Mouse (Mus musculus) ES-E14 (cell line): ENCODE results near the gene Etv5. TPM values are rescaled to one million over a fixed set of nuclear protein-coding genes. Genes with fewer than 3 reads are reported as not detected.

Experiments
- DNase-seq: peaks from one replicate; pipeline ENCODE4 v3.0.0-alpha.2; 2013; ENCODE audit warnings: low read depth, low spot score
- H3K27ac ChIP-seq: 2 replicates; pipeline ENCODE4 v1.5.1; 2012; ENCODE audit warnings: low read depth, mild to moderate bottlenecking, low read length, moderate library complexity, mixed read lengths; ENCODE audit not compliant: poor library complexity, insufficient read depth, severe bottlenecking
- H3K36me3 ChIP-seq: 2 replicates; pipeline ENCODE4 v1.6.1; 2012; ENCODE audit warnings: mild to moderate bottlenecking, low read length, moderate library complexity, mixed read lengths; ENCODE audit not compliant: control insufficient read depth, poor library complexity, insufficient read depth, severe bottlenecking
- H3K4me1 ChIP-seq, 2 experiments: fragments of 150-350 bp in 1 of 2; sonication (generic) in 1 of 2; 2 replicates each; pipeline ENCODE4 v1.6.1; 2012; ENCODE audit warnings: low read length in 2 of 2, mild to moderate bottlenecking in 1 of 2, mixed read lengths in 1 of 2; ENCODE audit not compliant: control insufficient read depth in 2 of 2, insufficient read depth in 2 of 2, poor library complexity in 1 of 2
- H3K4me3 ChIP-seq, 2 experiments: fragments of 150-350 bp in 1 of 2; sonication (generic) in 1 of 2; 2 replicates each; pipeline ENCODE4 v1.5.1; 2012; ENCODE audit warnings: low read length in 2 of 2, low read depth in 1 of 2, mild to moderate bottlenecking in 1 of 2, mixed read lengths in 1 of 2; ENCODE audit not compliant: insufficient read depth in 1 of 2, poor library complexity in 1 of 2, severe bottlenecking in 1 of 2
- H3K9ac ChIP-seq: 2 replicates; pipeline ENCODE4 v1.6.1; 2012; ENCODE audit warnings: low read depth, mild to moderate bottlenecking, low read length, mixed read lengths; ENCODE audit not compliant: poor library complexity, insufficient read depth, severe bottlenecking
- H3K9me3 ChIP-seq: fragments of 150-350 bp; sonication (generic); 2 replicates; pipeline ENCODE4 v1.6.1; 2012; ENCODE audit warnings: low read depth, mild to moderate bottlenecking, low read length; ENCODE audit not compliant: control insufficient read depth, insufficient read depth
- CHD2 ChIP-seq: IDR thresholded peaks from 2 replicates; pipeline ENCODE4 v1.6.1; 2014; ENCODE audit warnings: mild to moderate bottlenecking, low read depth, low read length, inconsistent platforms
- HCFC1 ChIP-seq: IDR thresholded peaks from 2 replicates; pipeline ENCODE4 v1.6.1; 2012; ENCODE audit warnings: low read length, inconsistent platforms, borderline replicate concordance; ENCODE audit not compliant: insufficient read depth
- MAFK ChIP-seq: IDR thresholded peaks from 2 replicates; pipeline ENCODE4 v1.6.1; 2014; ENCODE audit warnings: mild to moderate bottlenecking, low read depth, low read length, inconsistent platforms; ENCODE audit not compliant: insufficient read depth
- ZC3H11A ChIP-seq: IDR thresholded peaks from 2 replicates; pipeline ENCODE4 v1.6.1; 2012; ENCODE audit warnings: low read depth, mild to moderate bottlenecking, inconsistent platforms, low read length, borderline replicate concordance
- ZNF384 ChIP-seq: IDR thresholded peaks from 2 replicates; pipeline ENCODE4 v1.6.1; 2012; ENCODE audit warnings: low read depth, low read length, inconsistent platforms
- in situ Hi-C, 2 experiments: fragments of 600-800 bp; cut with MboI; formaldehyde crosslinking; loops; one replicate each; pipeline ENCODE4 v1.15.1; 2025; ENCODE audit warnings: low sequenced_read_pairs in 2 of 2, inconsistent platforms in 1 of 2; ENCODE audit not compliant: unreplicated experiment in 2 of 2
- total RNA-seq: library from RNA; depleted of rRNA; stranded (reverse); fragments of 300-350 nt; gene quantifications from 2 replicates; pipeline ENCODE4 v1.2.3, GENCODE M21; 2012

The Etv5 gene
- total RNA-seq, 1 experiment, result 136 TPM

GRCm38 (mm10) chr16:22417044-22417443 is 22.5 kb downstream of the Etv5 start:
- Histone ChIP-seq H3K9ac (peak overlapping the region; percentile 59; the same call in 1 of the 2 replicates), H3K36me3 (peaks cover 23% of the 10 kb centered on the region), H3K4me1 (peaks cover 35 to 45% of the 10 kb centered on the region in 2 experiments), H3K9me3 (no peaks in the 10 kb centered on the region), H3K4me3 (peak overlapping the region in 1 of 2 experiments; percentile 8; a peak in 1 of 4 replicates), H3K27ac (peak overlapping the region; percentile 96)
- in situ Hi-C loops, result loop anchor here in 1 of 2 experiments (25.0 kb wide), 1 partner anchor 695 kb away; the partner anchor contains the start of gene Eif4a2
- TF ChIP-seq HCFC1 (no peak), ZC3H11A (no peak), MAFK (peak; percentile 92)
- DNase-seq, result no peak

GRCm38 (mm10) chr16:22416140-22416848 is 23.2 kb downstream of the Etv5 start:
- in situ Hi-C loops, result loop anchor here in 1 of 2 experiments (25.0 kb wide), 1 partner anchor 696 kb away; the partner anchor contains the start of gene Eif4a2
- Histone ChIP-seq H3K27ac (peak overlapping the region; percentile 96), H3K36me3 (peaks cover 23% of the 10 kb centered on the region), H3K4me3 (no peak overlapping the region), H3K4me1 (peaks cover 35 to 45% of the 10 kb centered on the region in 2 experiments), H3K9me3 (no peaks in the 10 kb centered on the region), H3K9ac (peak overlapping the region; percentile 59; the same call in 1 of the 2 replicates)
- TF ChIP-seq CHD2 (no peak), ZNF384 (no peak), ZC3H11A (no peak), HCFC1 (no peak), MAFK (no peak)
- DNase-seq, result no peak

- Histone ChIP-seq H3K4me1 (peaks cover 29 to 42% of the 10 kb centered on the region in 2 experiments), H3K9ac (peak overlapping the region; percentile 50; the same call in 1 of the 2 replicates), H3K9me3 (no peaks in the 10 kb centered on the region), H3K4me3 (no peak overlapping the region), H3K36me3 (peaks cover 28% of the 10 kb centered on the region), H3K27ac (peak overlapping the region; percentile 98; the same call in 1 of the 2 replicates)
- DNase-seq, result no peak
- in situ Hi-C loops, result loop anchor here in 1 of 2 experiments (25.0 kb wide), 1 partner anchor 698 kb away; the partner anchor contains the start of gene Eif4a2
- TF ChIP-seq CHD2 (no peak), ZC3H11A (no peak), ZNF384 (no peak), HCFC1 (no peak), MAFK (no peak)
These were observed 25.2 kb downstream of the Etv5 start for GRCm38 (mm10) chr16:22414205-22414754.

GRCm38 (mm10) chr16:22412459-22413229 is 26.9 kb downstream of the Etv5 start:
- peak; percentile 93 for DNase-seq
- no peaks in the 10 kb centered on the region for H3K9me3 ChIP-seq
- in situ Hi-C loops, result loop anchor here in 1 of 2 experiments (25.0 kb wide), 1 partner anchor 700 kb away; the partner anchor contains the start of gene Eif4a2
- H3K4me1 ChIP-seq, result peaks cover 24 to 38% of the 10 kb centered on the region in 2 experiments
- H3K27ac ChIP-seq, result peak overlapping the region; percentile 98
- H3K36me3 ChIP-seq, result peaks cover 30% of the 10 kb centered on the region
- TF ChIP-seq CHD2, result peak; percentile 64
- TF ChIP-seq ZNF384, result no peak
- no peak for TF ChIP-seq ZC3H11A
- TF ChIP-seq MAFK, result peak; percentile 8; the same call in 1 of the 2 replicates
- no peak for TF ChIP-seq HCFC1
- H3K4me3 ChIP-seq, result peak overlapping the region; percentile 12 to 69; a peak in 3 of 4 replicates
- peak overlapping the region; percentile 56 for H3K9ac ChIP-seq
